Mouse (Mus musculus): ENCODE data around the gene Cfap77. TPM values are rescaled to one million over a fixed set of nuclear protein-coding genes. Genes with fewer than 3 reads are reported as not detected.
"Not testable (repeated sequence)": the region's sequence is repeated elsewhere in the genome, so short reads cannot be mapped to it uniquely, and the experiment has no call there.

The Cfap77 gene
- total RNA-seq (2021) = under 1 TPM; 0.32 to 0.78 TPM

DNA sequence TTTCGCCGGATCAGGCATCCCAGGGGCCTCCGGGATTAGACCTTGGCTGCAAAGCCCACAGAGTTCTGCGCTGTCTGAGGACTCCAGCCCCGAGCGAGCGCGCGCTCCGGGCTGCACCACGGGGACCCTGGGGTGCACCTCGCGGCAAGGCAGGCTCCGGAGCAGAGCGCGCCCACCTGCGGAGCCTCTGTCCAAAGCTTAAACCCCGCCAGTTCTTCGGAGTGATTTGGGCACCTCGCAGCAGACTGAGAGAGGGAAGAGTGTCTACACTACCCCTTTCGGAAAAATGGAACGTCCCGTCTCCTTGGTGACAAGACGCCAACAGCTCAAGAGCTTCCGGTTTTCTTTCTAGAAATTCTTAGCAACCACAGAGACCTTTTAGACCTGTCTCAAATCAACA lies at the start of gene Cfap77:
Gene Cfap77, minus strand, starts transcription at position 76 of the 400 bp plus-strand sequence.
- DNase-seq = peak; percentile 16

DNA sequence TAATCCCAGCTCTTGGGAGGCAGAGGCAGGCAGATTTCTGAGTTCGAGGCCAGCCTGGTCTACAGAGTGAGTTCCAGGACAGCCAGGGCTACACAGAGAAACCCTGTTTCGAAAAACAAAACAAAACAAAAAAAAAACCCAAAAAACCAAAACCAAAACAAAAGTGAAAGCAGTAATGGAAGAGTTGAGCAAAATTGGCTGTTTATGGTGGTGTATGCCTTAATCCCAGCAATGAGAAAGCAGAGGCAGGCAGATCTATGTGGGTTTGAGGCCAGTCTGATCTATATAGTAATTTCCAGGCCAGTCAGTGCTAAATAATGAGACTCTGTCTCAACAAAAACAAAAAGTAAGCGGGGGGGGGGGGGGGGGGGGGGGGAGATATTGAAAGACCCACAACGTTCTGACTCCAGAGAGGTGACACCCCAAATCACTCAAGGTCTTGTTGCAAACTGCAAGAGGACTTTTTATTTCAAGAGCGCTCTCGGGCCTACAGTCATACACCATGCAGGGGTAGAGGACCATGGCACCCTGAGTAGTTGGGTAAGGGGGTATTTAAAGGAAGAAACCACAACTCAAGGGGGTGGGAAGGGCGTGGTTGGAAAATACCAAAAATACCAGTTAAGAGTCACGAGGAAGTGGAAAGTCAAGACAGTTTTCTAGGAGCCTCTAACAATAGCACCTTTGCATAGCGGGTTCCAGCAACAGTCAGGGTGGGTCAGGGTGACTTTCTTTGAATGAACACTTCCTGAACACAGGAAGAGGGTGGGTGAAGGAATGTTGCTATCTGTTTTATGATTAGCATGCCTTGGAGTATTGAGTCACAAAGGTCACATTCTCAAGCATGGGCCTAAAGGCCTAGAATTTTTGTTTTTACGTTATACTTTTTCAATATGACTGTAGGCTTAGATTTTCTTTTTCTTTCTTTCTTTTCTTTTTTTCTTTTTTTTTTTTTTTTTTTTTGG lies 47.8 kb upstream of the Cfap77 start:
- DNase-seq = not testable (repeated sequence)

DNA sequence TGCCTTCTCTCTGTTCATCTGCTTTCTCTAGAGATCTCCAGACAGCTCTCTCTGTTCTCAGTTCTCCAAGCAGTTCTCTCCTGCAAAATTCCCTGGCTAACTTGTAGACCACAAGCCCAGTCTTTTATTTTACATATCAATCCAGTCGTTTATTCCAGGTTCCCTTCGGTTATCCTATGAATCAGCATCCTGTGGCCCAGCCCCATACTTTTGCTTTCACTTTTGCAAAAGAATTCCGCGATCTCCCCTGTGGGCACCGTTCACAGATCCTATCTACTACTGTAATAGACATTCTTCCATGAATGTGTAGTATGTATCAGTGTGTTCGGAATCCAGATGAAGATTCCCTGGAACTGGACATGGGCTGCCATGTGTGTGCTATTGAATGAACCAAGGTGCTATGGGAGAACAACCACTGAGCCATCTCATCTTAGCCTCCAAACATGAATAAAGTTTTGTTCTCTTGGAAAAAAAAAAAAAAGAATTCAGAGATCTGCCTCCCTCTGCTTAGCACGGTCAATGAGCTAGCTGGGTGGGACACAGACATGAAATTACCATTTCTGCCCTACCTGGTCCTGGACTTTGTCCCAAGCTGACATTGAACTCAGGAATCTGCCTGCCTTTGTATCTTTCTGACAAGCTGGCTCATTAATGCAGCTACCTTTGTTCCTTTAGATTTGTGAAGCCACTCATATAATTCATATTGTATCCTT lies 46.1 kb upstream of the Cfap77 start:
- DNase-seq = no peak

DNA sequence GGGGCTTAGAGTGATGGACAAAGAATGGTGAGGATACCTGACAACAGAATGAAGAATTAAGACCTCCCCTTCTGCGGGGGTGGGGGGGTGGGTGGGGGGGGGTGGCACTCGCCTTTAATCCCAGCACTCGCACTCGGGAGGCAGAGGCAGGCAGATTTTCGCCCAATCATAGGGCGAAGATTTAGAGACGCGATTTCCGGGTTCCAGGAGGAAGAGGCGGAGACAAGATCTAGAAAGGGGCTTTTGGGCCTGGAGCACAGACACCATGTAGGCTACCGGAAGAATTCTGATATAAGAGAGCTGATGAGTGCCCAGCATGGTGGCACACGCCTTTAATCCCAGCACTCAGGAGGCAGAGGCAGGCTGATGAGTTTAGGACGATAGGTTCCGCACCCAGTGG lies 44.8 kb upstream of the Cfap77 start:
- DNase-seq = no peak

GRCm38 (mm10) chr2:29098786-29099185 lies 43.9 kb upstream of the Cfap77 start:
- DNase-seq = no peak

DNA sequence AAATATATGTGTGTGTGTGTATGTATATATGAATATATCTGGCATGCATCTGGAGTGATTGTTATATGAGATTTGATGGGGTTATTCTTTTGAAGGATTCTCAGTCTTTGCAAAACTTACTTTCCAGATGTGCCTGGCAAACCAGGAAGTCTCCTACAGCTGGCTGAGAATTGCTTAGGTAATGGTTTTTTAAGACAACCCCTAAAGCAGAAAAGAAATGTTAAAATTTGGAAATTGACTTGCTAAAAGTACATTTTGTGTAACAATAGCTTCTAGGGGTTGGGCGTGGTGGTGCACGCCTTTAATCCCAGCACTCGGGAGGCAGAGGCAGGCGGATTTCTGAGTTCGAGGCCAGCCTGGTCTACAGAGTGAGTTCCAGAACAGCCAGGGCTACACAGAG lies 43.1 kb upstream of the Cfap77 start:
- not testable (repeated sequence) for DNase-seq

DNA sequence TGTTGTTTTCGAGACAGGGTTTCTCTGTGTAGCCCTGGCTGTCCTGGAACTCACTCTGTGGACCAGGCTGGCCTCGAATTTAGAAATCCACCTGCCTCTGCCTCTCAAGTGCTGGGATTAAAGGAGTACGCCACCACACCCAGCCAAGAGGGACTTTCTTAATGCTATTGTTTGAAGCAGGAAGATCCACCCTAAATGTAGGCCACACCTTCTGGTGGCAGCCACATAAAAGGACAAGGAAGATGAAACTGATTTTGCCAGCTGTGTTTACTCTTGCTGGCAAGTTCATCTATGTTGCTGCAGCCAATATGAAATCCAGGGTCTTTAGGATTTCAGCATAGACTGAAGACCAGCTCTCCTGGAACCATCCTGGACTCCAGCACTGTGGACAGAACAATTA lies 42.6 kb upstream of the Cfap77 start:
- DNase-seq = no peak

DNA sequence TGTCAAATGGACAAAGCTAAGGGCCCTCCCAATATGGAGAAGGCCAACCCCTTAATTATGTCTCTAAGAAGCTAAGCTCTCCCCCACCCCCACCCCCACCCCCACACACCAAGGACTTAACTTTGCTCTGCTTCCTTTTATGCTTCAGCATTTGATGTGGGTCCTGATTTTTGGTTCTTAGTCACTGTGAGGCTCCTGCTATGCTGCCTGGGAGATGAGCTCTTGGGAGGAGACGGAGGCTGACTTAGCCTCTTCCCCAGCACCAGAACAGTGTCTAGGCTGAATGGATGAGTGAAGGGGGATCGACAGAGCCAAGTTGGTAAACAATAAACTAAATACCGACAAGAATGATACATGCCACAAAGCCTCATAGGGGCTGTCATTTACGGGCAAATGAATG lies 41.9 kb upstream of the Cfap77 start:
- DNase-seq = no peak

- DNase-seq = no peak
Measured at GRCm38 (mm10) chr2:29095674-29096073, 40.8 kb upstream of the Cfap77 start.

GRCm38 (mm10) chr2:29089276-29089675 lies 34.4 kb upstream of the Cfap77 start:
- not testable (repeated sequence) for DNase-seq

DNA sequence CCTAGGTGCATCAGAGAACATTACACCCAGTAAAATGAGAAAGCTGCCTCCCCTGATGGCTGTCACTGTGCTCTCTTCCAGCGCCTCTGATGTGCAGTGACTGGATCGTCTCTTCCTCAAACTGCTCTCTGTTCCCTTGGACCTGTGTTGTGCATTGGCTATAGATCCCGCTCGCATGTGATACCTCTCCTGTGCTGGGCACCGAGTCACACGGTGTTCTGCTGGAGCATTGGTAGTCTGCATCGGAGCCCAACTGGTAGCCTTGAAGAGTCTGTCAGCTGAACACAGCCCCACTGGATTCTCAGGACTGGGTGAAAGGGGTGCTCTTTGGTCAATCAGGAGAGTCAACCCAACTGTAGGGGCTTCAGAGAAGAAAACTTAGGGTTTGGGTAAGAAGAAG lies 31.2 kb upstream of the Cfap77 start:
- no peak for DNase-seq

- DNase-seq = no peak
Measured at GRCm38 (mm10) chr2:29081965-29082364, 27.1 kb upstream of the Cfap77 start.

GRCm38 (mm10) chr2:29076226-29076625 lies 21.4 kb upstream of the Cfap77 start:
- DNase-seq = no peak

- DNase-seq = no peak
Measured at GRCm38 (mm10) chr2:29075331-29076070, 20.6 kb upstream of the Cfap77 start.

DNA sequence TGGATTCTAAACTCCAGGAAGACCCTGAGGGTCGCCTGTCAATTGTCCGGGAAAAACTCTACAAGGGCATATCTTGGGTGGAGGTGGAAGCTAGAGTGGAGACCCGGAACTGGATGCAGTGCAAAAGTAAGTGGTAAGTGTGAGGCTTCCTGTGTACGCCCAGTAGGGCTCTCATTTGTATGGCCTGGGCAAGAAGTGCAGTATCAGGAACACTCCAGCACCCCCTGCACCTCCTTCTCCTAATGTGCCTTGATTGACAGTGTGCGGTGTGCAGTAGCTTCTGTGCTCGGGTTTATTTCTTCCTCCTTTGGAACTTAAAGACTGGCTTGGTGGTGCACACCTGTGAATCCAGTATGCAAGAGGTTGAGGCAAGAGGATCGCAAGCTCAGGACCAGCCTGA lies 19.8 kb upstream of the Cfap77 start:
- DNase-seq = no peak

- no peak for DNase-seq
Measured at GRCm38 (mm10) chr2:29066410-29066809, 11.5 kb upstream of the Cfap77 start.

GRCm38 (mm10) chr2:29065796-29066195 lies 10.9 kb upstream of the Cfap77 start:
- DNase-seq = no peak

DNA sequence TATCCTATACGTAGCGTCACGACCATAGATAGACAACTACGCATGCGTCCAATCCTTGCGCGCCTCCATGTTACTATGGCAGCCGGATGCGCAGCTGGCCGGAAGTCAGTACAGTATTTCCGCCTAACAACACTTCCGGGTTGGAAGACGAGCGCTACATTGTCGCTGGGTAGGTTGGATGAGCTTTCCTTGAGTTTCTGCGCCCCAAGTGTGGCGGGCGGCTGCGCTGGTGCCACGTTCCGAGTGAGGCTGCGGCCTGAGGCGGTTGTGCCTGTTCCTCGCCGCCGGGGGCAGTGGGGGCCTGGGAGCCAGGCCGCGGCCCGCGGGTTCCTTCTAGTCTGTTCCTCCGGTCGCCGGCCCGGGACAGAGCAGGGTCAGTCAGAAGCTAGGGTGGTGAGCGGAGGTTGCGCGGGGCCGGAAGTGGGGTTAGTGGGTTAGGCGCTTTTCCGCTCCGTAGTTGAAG lies 5.3 kb upstream of the Cfap77 start, which contains the start of gene Ttf1:
Gene Ttf1, plus strand, starts transcription at position 128 of the 463 bp plus-strand sequence.
- DNase-seq = peak; percentile 87

DNA sequence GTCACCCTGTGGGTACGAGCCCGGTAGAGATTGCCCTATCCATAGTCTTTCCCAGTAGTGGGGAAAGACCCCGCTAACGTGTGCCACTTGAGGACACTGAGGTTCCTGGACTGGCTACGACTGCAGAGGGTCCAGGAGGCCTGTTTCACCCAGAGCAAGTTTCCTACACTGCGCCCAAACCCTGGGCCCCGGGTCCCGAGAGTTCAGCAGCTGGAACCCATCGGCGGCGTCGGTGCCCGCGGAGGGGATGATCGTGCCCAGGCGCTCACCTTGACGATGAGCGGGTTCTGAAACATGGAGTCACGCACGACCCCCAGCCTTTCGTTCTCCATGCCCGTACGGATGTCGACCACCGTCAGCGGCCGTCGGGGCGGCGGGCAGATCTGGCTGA lies 326 bp downstream of the Cfap77 start:
- DNase-seq = no peak

GRCm38 (mm10) chr2:29053802-29054544 lies 893 bp downstream of the Cfap77 start:
- DNase-seq = peak; percentile 22 to 59

- peak; percentile 36 to 56 for DNase-seq
Measured at GRCm38 (mm10) chr2:29052943-29053454, 1.9 kb downstream of the Cfap77 start.

GRCm38 (mm10) chr2:29051932-29052331 lies 2.9 kb downstream of the Cfap77 start:
- no peak for DNase-seq

Measured in layer of hippocampus, postnatal 36 days (tissue).